Mouse (Mus musculus) embryo, embryonic 11.5 days (tissue): Measurements from ENCODE around the gene Anxa5.
A peak's percentile ranks its signal among the peaks of the same experiment; 100 is the strongest.

Source experiments
- DNase-seq: peaks from one replicate; pipeline ENCODE4 v3.0.0-alpha.2; 2012; ENCODE audit warnings: low read depth, low spot score

Gene Anxa5

GRCm38 (mm10) chr3:36475532-36476087 is at the start of gene Anxa5, which contains the start of gene 1810062G17Rik:
Anxa5 (minus strand) TSS chr3:36475894.
1810062G17Rik (plus strand) TSS chr3:36475937.
- DNase-seq, result peak; percentile 90

DNA sequence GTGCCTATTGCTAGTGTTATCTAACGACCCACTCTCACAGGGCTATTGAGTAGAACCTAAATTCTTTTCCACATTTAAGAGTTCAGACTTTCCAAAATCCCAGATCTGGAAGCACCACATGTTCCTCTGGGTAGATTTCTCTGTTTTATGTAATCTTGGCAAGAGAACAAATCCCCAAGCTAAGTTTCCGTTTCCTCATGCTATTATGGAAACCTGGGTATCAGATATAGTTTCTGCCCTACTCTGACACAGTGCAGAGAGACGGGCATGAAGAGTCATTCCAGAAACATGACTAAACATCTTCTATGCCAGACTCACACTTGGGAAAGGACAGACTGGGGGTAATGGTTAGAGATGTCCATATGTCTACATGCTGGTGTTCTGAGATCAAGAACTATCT is 48.8 kb upstream of the Anxa5 start:
- no peak for DNase-seq

DNA sequence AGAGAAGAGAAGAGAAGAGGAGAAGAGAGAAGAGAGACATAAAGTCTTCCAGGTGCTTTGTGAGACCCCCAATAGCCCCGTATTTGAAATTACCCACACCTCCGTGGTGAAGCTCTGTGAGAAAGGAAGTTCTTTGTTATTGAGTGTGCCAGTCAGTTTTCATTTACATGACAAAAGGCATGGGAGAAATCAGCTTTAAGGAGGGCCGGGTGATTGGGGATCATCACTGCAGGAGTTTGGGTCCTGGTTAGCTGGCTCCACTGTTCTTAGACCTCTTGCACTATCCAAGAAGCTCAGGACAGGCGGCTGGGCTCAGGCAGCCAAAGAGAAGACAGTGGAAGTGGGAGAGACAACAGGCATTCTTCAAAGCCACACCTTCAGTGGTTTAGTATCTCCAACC is 46.4 kb upstream of the Anxa5 start:
- DNase-seq, result no peak

DNA sequence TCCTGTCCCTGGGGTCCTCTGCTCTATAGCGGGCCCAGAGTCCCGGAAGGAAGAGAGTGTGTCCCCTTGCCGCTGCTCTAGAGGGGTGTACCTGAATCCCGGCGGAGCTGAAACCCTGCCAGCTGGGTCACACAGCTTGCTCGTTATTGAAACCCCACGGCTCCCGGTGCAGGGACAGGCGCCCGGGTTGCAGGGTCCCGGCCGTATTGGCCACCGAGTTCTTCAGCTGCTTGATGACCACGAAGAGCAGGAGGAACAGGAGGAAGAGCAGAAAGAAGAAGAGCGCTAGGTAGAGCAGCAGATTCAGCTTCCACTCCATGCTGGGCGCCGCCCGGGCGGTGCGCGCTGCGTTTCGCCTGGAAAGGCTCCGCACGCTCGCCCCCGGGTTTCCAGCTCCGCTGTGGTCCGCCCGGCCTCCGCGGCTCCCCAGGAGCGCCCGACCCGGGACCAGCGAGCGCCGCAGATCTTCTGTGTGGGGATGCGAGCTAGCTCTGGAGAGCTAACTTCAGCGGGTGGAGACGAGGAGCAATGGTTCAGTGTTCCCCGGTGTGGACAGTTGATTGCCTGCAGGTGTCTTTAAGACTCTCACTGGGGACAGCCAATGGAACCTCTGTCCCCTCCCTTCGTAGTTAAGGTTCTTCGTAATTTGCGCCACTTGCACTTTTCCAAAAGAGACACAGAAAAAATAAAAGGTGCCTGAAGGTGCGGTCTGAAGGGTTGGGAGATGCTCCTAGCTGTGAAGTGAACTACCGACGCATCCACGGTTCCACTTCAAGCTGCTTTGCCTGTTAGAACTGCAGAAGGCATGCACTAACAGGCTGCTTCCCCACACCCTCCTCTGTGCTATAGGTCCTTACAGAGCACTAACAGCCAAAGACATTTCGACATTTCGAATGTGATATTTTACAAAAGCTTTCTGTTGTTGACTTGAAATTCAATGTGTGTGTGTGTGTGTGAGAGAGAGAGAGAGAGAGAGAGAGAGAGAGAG is 45.7 kb upstream of the Anxa5 start, which contains the start of gene Gm11549:
Gene Gm11549 (minus strand): TSS at position 741 of the 988 bp plus-strand sequence.
- peak; percentile 11 for DNase-seq

- no peak for DNase-seq
These were observed 40.5 kb upstream of the Anxa5 start for GRCm38 (mm10) chr3:36516196-36516595.

DNA sequence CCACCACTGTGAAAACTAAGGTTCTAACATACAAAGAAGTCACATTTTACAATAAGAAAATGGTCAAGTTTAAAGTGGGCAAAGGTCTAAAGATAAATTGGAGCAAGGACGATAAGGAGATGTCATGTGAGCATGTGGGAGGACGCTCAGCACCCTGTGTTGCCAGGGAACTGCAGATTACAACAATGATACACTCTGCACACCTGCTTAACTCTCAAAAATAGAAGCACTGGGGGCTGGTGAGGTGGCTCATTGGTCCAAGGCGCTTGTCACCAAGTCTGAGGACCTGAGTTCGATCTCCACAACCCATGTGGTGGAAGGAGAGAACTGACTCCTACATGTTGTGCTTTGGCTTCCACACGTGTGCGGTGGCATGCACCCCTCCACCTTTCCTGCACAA is 35.8 kb upstream of the Anxa5 start:
- DNase-seq, result no peak

DNA sequence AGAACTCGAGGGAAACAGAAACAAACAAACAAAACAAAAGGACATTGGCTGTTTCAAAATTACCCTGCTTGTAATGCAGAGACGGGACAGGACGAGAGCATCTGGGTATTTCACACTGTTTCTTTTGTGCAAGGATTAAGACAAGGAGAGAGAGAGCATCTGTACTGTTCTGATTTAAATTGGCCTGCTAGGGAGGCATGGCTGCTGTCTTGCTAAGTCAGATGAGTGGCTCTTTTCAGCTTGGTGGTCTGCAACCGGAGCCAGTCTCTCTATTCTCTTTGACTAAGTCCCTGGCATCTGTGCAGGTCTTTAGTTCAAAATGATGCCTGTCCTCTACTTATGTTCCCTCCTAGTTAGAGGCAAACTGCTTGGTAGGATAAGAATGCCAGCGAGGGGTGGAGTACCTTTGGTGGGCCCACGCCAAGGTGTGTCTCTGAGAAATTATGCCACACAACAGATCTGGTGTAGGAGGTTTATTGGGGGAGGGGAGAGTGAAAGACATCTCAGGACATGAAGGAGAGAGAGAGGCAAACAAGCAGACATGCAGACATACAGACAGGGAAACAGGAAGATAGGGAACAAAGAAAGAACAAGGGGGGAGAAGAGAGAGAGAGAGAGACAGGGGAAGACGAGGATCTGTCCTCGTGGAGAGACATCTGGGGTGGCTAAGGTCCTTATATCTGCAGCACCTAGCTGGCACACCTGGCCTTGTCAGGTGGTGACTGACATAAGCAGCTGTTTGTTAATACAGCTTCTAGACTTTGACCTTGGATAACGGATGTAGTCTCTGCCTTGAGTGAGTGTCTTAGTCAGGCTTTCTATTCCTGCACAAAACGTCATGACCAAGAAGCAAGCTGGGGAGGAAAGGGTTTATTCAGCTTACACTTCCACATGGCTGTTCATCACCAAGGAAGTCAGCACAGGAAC is 30.4 kb upstream of the Anxa5 start:
- no peak for DNase-seq

DNA sequence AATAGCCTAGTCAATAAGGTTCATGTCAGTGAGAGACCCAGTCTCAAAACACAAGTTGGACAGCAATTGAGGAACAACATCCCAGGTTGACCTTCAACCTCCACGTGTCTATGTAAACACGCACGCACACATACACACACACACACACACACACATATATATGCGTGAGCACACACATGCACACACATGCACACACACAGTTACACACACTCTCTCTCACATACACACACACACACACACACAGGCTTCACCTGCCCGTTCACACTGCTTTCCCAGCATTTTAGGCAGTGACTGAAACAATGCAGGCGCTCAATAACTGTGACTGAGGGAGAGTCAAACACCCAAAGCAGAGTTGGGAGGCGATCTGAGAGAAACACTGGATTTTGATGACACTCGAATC is 29.6 kb upstream of the Anxa5 start:
- DNase-seq, result no peak

DNA sequence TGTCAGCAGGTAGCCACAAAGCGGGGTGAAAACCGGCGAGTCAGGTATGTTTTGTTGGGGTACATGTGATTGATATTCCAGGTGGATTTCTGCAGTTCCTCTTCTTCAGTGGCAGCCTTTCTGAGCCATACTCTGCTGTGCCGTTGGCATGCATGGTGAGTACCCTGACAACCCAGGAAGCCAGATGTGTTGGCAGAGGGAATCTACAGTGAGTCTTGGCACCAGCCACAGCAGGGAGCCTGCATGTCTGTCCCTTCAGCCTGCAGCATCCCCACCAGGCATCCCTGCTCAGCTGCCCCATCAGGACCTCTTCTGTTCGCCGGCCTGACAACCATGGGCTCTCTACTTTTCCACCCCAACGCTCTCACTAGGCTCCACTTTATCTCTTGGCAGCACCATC is 25.9 kb upstream of the Anxa5 start:
- DNase-seq, result no peak

GRCm38 (mm10) chr3:36500976-36501375 is 25.3 kb upstream of the Anxa5 start:
- DNase-seq, result no peak

DNA sequence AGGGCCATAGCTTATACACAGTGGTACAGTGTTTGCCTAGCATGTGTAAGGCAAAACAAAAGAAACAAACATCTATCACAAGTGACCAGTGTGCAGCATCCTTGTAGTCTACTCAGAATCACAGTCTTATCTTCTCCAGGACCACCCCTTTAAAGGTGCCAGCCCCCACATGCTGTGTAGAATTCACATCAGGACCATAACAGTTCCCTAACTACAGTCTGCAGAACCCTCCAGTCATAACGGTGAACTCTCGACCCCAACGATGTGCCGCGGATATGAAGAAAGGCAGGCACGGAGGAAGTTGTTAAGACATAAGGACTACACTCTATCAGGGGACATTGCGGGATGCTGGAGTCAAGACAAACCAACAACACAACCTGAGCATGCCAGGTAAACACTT is 23.7 kb upstream of the Anxa5 start:
- no peak for DNase-seq

- DNase-seq, result no peak
These were observed 22.5 kb upstream of the Anxa5 start for GRCm38 (mm10) chr3:36498224-36498623.

GRCm38 (mm10) chr3:36496746-36497145 is 21.1 kb upstream of the Anxa5 start:
- DNase-seq, result peak; percentile 62

GRCm38 (mm10) chr3:36496273-36496672 is 20.6 kb upstream of the Anxa5 start:
- DNase-seq, result no peak

GRCm38 (mm10) chr3:36495436-36495835 is 19.7 kb upstream of the Anxa5 start:
- DNase-seq, result peak; percentile 75

GRCm38 (mm10) chr3:36494613-36495012 is 18.9 kb upstream of the Anxa5 start:
- DNase-seq, result no peak

- no peak for DNase-seq
These were observed 18.1 kb upstream of the Anxa5 start for GRCm38 (mm10) chr3:36493641-36494283.

DNA sequence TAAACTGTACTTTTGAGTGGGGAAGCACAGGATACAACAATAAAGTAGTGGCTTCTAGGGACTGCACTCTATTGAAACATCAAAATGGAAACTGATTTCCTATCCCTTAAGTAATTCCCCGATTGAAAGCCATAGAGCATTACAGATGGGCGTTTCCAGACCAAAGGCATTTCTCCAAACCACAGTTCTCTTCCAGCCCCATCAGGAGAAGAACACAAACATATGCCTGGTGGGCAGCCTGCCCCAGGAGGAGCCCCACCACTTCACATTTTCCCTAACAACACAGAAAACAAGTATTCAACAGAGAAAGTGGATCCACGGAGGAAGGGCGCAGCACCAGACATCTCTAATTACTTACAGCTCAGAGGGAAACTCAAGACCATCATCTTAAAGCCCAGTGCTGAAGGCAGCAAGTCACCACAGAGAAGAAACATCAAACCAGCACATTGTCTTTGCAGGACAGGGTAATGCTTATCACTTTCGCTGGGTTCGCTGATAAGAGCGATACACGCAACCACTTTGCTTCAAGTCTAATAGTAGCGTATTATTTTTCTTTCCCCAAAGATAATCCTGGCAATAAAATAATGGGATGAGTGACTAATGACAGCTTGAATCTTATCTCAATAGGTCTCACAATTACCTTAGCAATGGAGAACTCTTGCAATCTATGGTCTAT is 17.2 kb upstream of the Anxa5 start:
- DNase-seq, result no peak

DNA sequence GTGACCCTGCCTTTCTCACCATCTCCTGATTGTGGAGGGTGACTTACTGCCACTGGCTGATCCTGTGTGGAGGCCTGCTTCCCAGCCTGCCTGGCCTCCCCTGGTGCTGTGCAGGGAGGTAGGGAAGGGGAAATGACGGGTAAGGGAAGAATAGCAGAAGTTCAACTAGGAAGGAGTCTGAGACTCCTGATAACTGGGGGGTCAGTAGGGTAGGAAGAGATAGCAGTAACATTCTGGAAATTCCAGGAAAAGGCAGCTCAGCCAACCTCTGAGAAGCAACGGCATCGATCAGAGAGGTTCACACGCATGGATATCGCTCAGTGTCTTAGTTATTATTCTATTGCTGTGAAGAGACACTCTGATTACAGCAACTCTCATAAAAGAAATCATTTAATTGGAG is 15.8 kb upstream of the Anxa5 start:
- DNase-seq, result no peak

- no peak for DNase-seq
These were observed 13.9 kb upstream of the Anxa5 start for GRCm38 (mm10) chr3:36489590-36489910.
